Mouse (Mus musculus) cerebellum, adult 2 months (tissue): ENCODE measurements at regions not wholly inside any gene's neighbourhood (a gene's known extent, or its start where the extent isn't known, plus 50 kb on each side); places are given as distances from the start of the nearest gene placed in this dataset.

Experiments used
- DNase-seq, 2 experiments: peaks; one replicate each; pipeline ENCODE4 v3.0.0; 2021
- H3K27ac ChIP-seq: fragments of 200-500 bp; 2 replicates; pipeline ENCODE4 v1.5.1; 2012; ENCODE audit warnings: low read length, control low read depth, inconsistent platforms; ENCODE audit not compliant: insufficient read depth
- H3K27me3 ChIP-seq: fragments of 200-500 bp; 2 replicates; pipeline ENCODE4 v1.6.1; 2012; ENCODE audit warnings: inconsistent platforms, mild to moderate bottlenecking, low read length, moderate library complexity; ENCODE audit not compliant: control insufficient read depth, insufficient read depth
- H3K4me1 ChIP-seq: fragments of 200-500 bp; 2 replicates; pipeline ENCODE4 v1.6.1; 2011; ENCODE audit warnings: low read length; ENCODE audit not compliant: control insufficient read depth, insufficient read depth
- H3K4me3 ChIP-seq: fragments of 200-500 bp; replicated peaks from 2 replicates; pipeline ENCODE3; 2011; ENCODE audit warnings: mild to moderate bottlenecking, low read depth, low read length, control low read depth; ENCODE audit not compliant: insufficient read depth
- CTCF ChIP-seq: fragments of 200-500 bp; IDR thresholded peaks from 2 replicates; pipeline ENCODE4 v1.5.1; 2011; ENCODE audit warnings: low read depth, mild to moderate bottlenecking, control low read depth, low read length, moderate library complexity, borderline replicate concordance; ENCODE audit not compliant: insufficient read depth
- POLR2A ChIP-seq: fragments of 200-500 bp; IDR thresholded peaks from 2 replicates; pipeline ENCODE4 v1.6.1; 2011; ENCODE audit warnings: low read length, control low read depth, borderline replicate concordance; ENCODE audit not compliant: insufficient read depth
- WGBS: fragments of 180-500 bp; shearing (Covaris S2); methylation state at CpG from one replicate; pipeline ENCODE4 v1.1.7; 2018; 5-methylcytosine and 5-hydroxymethylcytosine counted together

DNA sequence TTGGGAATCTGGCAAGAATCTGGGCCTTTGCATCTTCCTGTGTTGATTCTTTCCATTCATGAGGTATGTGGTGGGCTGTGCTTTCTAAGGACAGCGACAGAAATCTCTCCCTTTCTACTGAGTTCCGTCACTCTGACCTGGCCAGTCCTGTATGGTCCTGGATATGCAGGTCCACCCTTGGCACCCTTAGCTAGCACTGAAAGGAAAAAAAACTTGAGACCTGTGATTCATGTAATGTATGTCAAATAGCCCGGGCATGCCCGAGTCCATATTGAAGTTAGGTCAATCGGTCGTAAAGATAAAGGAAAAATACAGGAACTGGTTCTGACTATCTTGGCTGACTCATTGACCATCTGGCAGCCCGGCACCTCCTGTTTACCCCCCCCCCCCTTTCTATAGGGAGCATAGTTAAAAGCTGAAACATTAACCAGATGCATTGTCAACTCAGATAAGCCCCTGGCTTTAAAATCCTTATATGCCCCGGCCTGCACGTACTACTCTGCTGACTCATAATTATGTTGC is 57.7 kb upstream of the Spin1 start:
- 96% methylated on average over 9 of the region's 9 CpGs for WGBS
- Histone ChIP-seq H3K4me3 (no peak overlapping the region), H3K27me3 (no peaks in the 10 kb centered on the region), H3K27ac (no peak overlapping the region), H3K4me1 (no peaks in the 10 kb centered on the region)
- DNase-seq = no peak
- TF ChIP-seq POLR2A = no peak
- TF ChIP-seq CTCF = no peak
